Mouse (Mus musculus) gastrocnemius, postnatal 4 days (tissue): Measurements from ENCODE around the gene Mmp10. TPM values are rescaled to one million over a fixed set of nuclear protein-coding genes. Genes with fewer than 3 reads are reported as not detected.

Experiments used
- DNase-seq, 2 experiments: peaks; one replicate each; pipeline ENCODE4 v3.0.0; 2021 to 2022; ENCODE audit warnings: low spot score in 2 of 2, mixed read lengths in 2 of 2
- long read RNA-seq, 2 experiments: library from polyadenylated mRNA; stranded (forward); transcript quantifications; one replicate each; pipeline ENCODE4 v2.0.0; 2021
- total RNA-seq, 2 experiments: library from RNA; stranded (reverse); gene quantifications; 2 replicates each; pipeline ENCODE4 v1.2.3; 2021

The Mmp10 gene
- not detected for total RNA-seq
- long read RNA-seq, experiment 1 = 0 reads
- long read RNA-seq, experiment 2 = 0 reads

DNA sequence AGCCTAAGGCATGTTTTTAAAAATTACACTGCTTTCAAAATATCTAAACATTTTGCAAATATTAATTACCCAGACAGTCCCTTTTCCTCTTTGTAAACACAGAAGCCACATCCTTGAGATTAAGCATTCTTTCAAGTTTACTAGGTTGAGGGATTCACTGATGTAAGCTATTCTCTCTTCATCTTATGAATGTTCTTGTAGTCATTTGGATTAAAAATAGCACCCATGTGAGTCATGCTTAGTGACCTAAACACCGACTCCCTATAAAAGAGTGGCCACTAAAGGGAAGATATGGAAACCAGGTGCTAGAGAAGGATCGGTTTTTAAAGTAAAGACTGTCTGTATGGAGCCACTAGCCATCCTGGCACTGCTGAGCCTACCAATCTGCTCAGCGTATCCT, at the start of gene Mmp10:
Gene Mmp10 (plus strand): TSS at position 302 of the 400 bp plus-strand sequence.
- DNase-seq = no peak

DNA sequence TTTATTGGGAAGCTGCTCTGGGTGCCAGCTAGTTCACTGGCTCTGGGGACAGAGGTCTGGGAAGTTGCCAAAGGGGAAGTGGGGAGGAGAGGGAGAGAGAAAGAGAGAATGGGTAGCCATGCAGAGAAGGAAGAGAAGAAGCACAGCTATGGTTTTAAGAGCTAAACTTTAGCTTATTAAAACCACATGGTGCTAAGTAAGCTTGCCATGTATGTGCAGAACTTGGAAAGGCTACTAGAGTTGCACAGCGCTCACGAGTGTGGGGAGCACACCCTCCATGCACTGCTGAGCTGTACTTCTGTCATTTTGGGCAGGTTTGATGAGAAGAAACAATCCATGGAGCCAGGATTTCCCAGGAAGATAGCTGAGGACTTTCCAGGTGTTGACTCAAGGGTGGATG, 48.9 kb upstream of the Mmp10 start:
- DNase-seq = no peak

DNA sequence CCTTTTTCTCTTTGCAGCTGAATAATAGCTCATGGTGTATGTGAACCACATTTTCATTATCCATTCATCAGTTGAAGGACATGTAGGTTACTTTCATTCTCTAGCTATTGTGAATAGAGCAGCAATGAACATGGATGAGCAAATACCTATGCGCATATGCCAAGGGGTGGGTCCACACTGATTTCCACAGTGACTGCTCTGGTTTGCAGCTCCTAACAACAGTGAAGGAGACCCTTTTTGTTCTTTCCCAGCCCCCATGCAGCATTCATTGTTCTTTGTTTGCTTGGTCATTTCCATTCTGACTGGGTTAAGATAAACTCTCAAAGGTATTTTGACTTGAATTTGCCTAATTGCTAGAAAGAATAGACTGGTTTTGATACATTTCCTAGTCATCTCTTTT, 31.9 kb upstream of the Mmp10 start:
- no peak for DNase-seq

- no peak for DNase-seq
These were observed 18.3 kb upstream of the Mmp10 start for GRCm38 (mm10) chr9:7483684-7484394.

GRCm38 (mm10) chr9:7501138-7501537, 1.0 kb upstream of the Mmp10 start:
- DNase-seq = no peak

- no peak for DNase-seq
These were observed 5.2 kb downstream of the Mmp10 start for GRCm38 (mm10) chr9:7507321-7507876.

GRCm38 (mm10) chr9:7509619-7510233, 7.6 kb downstream of the Mmp10 start:
- no peak for DNase-seq

GRCm38 (mm10) chr9:7517944-7518571, 15.9 kb downstream of the Mmp10 start:
- no peak for DNase-seq

DNA sequence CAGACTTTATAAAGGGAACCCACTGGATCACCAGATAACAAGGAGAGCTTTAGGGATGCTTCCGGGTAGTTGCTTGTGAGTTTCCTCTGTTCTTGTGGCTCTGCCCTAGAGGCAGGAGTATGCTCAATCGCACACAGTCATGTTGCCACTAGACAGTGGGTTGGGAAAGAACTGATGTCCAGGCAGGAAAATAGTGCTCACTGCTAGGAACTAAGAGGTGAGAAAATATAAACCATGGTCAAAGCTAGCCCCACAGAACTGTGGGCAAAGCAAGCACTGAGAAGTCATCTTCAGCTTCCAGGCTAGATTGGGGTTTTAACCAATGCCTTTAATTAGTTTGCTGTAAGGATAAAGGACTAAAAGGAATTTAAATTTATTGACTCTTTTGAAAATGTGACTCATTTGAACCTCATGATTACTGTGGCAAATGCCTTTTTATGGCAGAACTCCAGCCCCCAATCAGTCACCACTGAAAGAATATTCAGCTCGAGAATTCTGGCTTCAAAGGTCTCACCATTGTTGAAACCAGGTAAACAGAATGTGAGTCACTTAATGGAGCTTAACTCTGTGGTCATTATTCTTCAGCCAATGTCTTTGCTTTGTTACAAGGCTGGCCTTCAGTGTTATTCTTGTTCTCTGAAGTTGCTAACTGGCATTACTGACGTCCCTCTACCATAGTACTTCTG, 24.2 kb downstream of the Mmp10 start:
- no peak for DNase-seq

DNA sequence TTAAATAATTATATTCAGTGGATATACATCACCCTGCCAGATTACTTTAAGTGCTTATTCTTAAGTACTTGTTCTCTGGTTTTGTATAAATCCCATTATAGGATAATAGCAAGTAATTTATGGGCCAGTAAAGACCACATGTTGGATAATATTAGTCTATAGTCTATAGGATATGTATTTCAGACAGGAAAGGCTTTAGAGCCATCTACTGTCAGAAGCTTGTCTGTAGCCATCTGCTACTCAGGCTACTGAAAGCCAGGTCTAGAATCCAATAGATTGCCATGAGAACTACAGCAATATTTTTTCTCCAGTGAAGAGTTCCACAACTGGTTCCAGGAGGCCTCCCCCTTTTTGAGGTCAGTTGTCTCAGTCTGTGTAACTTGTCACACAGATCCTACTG, 40.6 kb downstream of the Mmp10 start:
- no peak for DNase-seq

DNA sequence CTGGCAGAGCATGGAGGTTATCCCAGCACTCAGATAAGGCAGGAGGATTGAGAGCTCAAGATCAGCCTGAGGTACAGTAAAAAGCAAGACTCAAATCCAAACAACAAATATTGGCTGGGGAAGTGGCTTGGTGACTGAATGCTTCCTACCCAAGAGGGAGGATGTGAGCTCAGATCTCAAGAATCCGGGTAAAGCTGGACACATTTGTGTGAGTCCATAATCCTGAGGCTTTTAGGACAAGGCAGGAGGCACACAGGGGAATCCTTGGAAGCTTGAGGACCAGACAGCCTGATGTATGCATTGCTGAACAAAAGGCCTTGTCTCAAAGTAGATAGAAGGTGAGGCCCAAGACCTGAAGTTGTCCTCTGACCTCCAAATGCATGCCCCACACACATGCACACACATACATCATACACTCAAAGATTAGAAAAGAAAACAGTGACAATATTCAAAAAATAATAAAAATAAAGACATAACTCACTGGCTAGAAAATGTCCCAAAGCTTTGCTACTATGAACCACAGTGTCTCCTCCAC, 42.8 kb downstream of the Mmp10 start:
- DNase-seq = no peak

DNA sequence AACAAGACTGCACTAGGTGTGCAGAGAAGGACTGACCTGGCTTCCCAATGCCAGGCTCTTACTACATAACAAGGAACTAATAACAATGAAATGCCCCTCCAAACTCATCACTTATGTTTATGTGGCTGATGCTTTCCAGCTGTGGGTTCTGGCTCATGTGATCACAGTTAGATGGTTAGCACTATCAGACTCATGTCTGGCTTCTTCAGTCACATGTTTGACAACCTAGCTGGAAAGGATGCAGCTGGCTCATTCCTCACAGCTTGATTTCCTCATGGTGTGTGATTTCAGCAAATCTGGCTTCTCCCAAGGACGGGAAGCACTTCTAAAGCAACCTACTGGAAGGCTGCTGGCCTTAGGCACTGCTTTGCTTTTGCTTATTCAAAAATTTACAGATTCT, 43.3 kb downstream of the Mmp10 start:
- DNase-seq = no peak

DNA sequence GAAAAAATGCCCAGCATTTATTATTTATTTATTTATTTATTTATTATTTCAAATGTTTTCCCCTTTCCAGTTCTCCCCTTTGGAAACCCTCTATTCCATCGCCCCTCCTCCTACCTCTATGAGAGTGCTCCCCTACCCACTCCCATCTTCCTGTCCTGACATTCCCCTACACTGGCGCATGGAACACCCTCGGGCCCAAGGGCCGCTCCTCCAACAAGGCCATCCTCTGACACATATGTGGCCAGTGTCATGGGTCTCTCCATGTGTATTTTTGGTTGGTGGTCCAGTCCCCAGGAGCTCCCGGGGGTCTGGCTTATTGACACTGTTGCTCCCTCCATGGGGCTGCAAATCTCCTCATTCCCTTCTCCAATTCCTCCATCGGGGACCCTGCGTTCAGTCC, 43.8 kb downstream of the Mmp10 start:
- DNase-seq = no peak

- DNase-seq = no peak
These were observed 49.8 kb downstream of the Mmp10 start for GRCm38 (mm10) chr9:7551943-7552342.

DNA sequence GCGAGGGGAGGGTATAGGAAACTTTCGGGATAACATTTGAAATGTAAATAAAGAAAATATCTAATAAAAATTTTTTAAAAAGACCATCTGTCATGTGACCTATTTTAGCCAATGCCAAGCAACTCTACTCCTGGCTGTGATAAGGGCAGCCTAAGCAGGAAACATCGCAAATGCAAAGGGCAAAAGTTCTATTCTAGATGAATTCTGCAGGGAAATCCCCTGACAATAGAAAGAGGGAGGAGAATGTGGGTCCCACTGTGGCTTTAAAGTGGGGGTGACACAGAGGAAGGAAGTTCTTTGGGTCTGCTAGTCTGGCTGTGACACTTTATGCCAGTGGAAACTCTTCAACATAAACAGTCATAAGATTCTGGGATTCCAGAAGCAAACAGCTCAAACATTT, 51.4 kb downstream of the Mmp10 start:
- DNase-seq = no peak

GRCm38 (mm10) chr9:7554382-7554781, 52.2 kb downstream of the Mmp10 start:
- no peak for DNase-seq

- DNase-seq = no peak
These were observed 56.3 kb downstream of the Mmp10 start, which contains the start of gene Mmp8 for GRCm38 (mm10) chr9:7558221-7559017. Gene Mmp8 (plus strand): TSS chr9:7558456.
